Mouse (Mus musculus) heart, adult 2 months (tissue): ENCODE data around the gene Grin3b.

Source experiments
- CTCF ChIP-seq: fragments of 200-600 bp; IDR thresholded peaks from 2 replicates; pipeline ENCODE4 v1.8.1; 2022; ENCODE audit warnings: antibody characterized with exemption, mild to moderate bottlenecking, moderate library complexity
- POLR2A ChIP-seq: fragments of 200-500 bp; IDR thresholded peaks from 2 replicates; pipeline ENCODE4 v1.6.1; 2011; ENCODE audit warnings: mild to moderate bottlenecking, low read depth, low read length, control low read depth; ENCODE audit not compliant: insufficient read depth

GRCm38 (mm10) chr10:79929967-79930825, 40.3 kb upstream of the Grin3b start:
- no peak for TF ChIP-seq CTCF
- TF ChIP-seq POLR2A: no peak
